Mouse (Mus musculus) hindbrain, embryonic 15.5 days (tissue): ENCODE measurements around the gene Olfr891. TPM values are rescaled to one million over a fixed set of nuclear protein-coding genes. Genes with fewer than 3 reads are reported as not detected.
"Not testable (repeated sequence)": the region's sequence is repeated elsewhere in the genome, so short reads cannot be mapped to it uniquely, and the experiment has no call there.

Source experiments
- ATAC-seq: fragments of 200-750 bp; cut with Nextera tagmentation; 2 replicates; pipeline ENCODE4 v1.8.0; 2017; ENCODE audit warnings: low read depth, moderate number of reproducible peaks, moderate TSS enrichment; ENCODE audit not compliant: low FRiP score
- H3K27ac ChIP-seq: fragments of 300-500 bp; sonication (generic); replicated peaks from 2 replicates; pipeline ENCODE4 v1.5.1; 2015; ENCODE audit warnings: mild to moderate bottlenecking, inconsistent platforms
- H3K27me3 ChIP-seq: fragments of 300-500 bp; sonication (generic); 2 replicates; pipeline ENCODE4 v1.6.1; 2015; ENCODE audit warnings: control low read depth, inconsistent platforms
- H3K36me3 ChIP-seq: fragments of 300-500 bp; sonication (generic); 2 replicates; pipeline ENCODE4 v1.6.1; 2015; ENCODE audit warnings: control low read depth, inconsistent platforms
- H3K4me1 ChIP-seq: fragments of 300-500 bp; sonication (generic); replicated peaks from 2 replicates; pipeline ENCODE4 v1.6.1; 2015; ENCODE audit warnings: control low read depth, inconsistent platforms
- H3K4me2 ChIP-seq: fragments of 300-500 bp; sonication (generic); 2 replicates; pipeline ENCODE4 v1.6.1; 2015; ENCODE audit warnings: moderate library complexity, mild to moderate bottlenecking, inconsistent platforms
- H3K4me3 ChIP-seq: fragments of 300-500 bp; sonication (generic); 2 replicates; pipeline ENCODE4 v1.5.1; 2015; ENCODE audit warnings: mild to moderate bottlenecking, inconsistent platforms
- H3K9ac ChIP-seq: fragments of 300-500 bp; sonication (generic); 2 replicates; pipeline ENCODE4 v1.6.1; 2015; ENCODE audit warnings: inconsistent platforms
- H3K9me3 ChIP-seq: fragments of 300-500 bp; sonication (generic); 2 replicates; pipeline ENCODE4 v1.6.1; 2016; ENCODE audit warnings: control low read depth, inconsistent platforms
- WGBS: fragments of 180-500 bp; shearing (Covaris S2); methylation state at CpG from one replicate; pipeline ENCODE4 v1.1.7; 2015; 5-methylcytosine and 5-hydroxymethylcytosine counted together
- polyA plus RNA-seq: library from polyadenylated mRNA; unstranded; fragments of >200 nt; fragmentation: Nextera tagmentation; extraction: Ambion mirVana; gene quantifications from 2 replicates; pipeline ENCODE4 v1.2.1, GENCODE M21; 2015

The Olfr891 gene
- polyA plus RNA-seq = not detected in 2 replicates

GRCm38 (mm10) chr9:38180721-38181120, at the start of gene Olfr891:
TSS of gene Olfr891 (minus strand) at chr9:38180821.
- no peak within 1 kb of the TSS for H3K4me3 ChIP-seq
- whole genome bisulfite sequencing = 90% methylated on average over 1 of the region's 1 CpGs
- H3K9ac ChIP-seq = no peak within 1 kb of the TSS
- H3K27ac ChIP-seq = no peak within 1 kb of the TSS
- H3K27me3 ChIP-seq = no peaks in the 10 kb centered on the region
- no peaks in the 10 kb centered on the region for H3K36me3 ChIP-seq
- no peak for ATAC-seq
- no peaks in the 10 kb centered on the region for H3K4me1 ChIP-seq
- H3K9me3 ChIP-seq = peaks cover 4% of the 10 kb centered on the region; the same call in 1 of the 2 replicates
- H3K4me2 ChIP-seq = no peak within 1 kb of the TSS

DNA sequence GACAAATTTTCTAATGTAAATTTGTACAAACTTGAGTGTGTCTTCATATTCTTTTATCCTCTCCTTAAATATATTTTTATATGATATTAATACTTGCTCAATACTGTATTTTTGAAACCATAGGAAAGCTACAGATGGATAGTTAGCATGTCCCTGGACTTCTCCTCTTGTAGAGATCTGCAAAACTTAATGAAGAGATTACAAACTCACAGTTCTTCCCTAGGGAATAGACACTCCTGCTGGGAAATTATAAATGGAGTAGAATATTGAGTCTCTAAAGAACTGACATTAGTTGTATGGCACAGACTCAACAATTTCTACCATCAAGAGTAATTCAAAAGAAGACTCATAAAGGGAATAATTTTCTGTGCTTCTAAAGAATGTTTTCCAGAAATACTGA, 37.1 kb upstream of the Olfr891 start, which contains the start of gene Olfr894:
Olfr894 (plus strand) TSS at position 301 of the 400 bp plus-strand sequence.
- H3K9ac ChIP-seq = no peak within 1 kb of the TSS
- H3K36me3 ChIP-seq = no peaks in the 10 kb centered on the region
- no peak within 1 kb of the TSS for H3K4me3 ChIP-seq
- H3K9me3 ChIP-seq = no peaks in the 10 kb centered on the region
- no peaks in the 10 kb centered on the region for H3K4me1 ChIP-seq
- no peak within 1 kb of the TSS for H3K4me2 ChIP-seq
- H3K27ac ChIP-seq = no peak within 1 kb of the TSS
- no peak for ATAC-seq
- no peaks in the 10 kb centered on the region for H3K27me3 ChIP-seq

DNA sequence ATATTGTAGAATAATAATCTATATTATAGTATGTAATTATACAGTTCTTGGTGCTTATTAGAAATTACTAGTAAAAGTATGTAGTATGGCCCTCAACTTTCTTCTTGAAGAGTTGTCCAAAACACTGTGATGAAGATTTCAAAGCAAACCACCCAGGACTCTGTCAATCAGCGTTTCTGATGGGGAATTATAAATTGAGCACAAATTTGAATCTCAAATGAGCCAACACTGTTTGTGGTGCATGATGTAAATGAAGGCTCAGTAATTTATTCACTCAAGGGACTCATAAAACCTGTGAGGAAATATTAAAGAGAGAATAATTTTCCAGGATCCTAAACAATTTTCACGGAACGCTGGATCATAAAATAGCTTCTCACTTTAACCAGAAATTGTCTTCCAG, 27.4 kb upstream of the Olfr891 start, which contains the start of gene Olfr893:
Olfr893 (plus strand) TSS at position 301 of the 400 bp plus-strand sequence.
- no peak within 1 kb of the TSS for H3K9ac ChIP-seq
- WGBS = 64% methylated on average over 3 of the region's 3 CpGs
- no peak for ATAC-seq

DNA sequence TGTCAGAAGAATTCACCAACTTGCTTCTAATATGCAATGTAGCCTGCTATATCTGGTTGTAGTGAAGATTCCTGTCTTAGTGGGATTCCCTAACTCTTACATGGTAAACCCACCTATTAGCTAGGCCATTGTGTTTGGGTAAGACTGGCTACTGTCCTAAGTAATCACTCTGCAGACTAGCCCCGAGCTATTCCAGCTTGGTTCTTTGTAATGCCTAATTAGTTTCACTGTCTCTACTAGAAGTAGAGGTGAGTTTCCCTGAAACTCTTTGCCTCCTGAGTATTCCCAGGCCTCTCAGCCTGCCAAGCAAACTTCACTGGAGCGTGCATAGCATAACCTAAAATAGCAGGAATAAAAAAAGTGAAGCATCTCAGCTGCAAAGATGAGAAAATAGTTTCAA, 12.3 kb downstream of the Olfr891 start:
- H3K36me3 ChIP-seq, H3K4me3 ChIP-seq, H3K9me3 ChIP-seq, H3K4me1 ChIP-seq, ATAC-seq, H3K9ac ChIP-seq, H3K4me2 ChIP-seq, H3K27me3 ChIP-seq, H3K27ac ChIP-seq: not testable (repeated sequence)
- WGBS = 49% methylated on average over 2 of the region's 2 CpGs

More for the DNA sequence above, 27.4 kb upstream of the Olfr891 start, which contains the start of gene Olfr893:
- Histone ChIP-seq H3K27ac (no peak within 1 kb of the TSS), H3K27me3 (no peaks in the 10 kb centered on the region), H3K4me1 (no peaks in the 10 kb centered on the region), H3K9me3 (no peaks in the 10 kb centered on the region), H3K36me3 (no peaks in the 10 kb centered on the region), H3K4me3 (no peak within 1 kb of the TSS), H3K4me2 (no peak within 1 kb of the TSS)

DNA sequence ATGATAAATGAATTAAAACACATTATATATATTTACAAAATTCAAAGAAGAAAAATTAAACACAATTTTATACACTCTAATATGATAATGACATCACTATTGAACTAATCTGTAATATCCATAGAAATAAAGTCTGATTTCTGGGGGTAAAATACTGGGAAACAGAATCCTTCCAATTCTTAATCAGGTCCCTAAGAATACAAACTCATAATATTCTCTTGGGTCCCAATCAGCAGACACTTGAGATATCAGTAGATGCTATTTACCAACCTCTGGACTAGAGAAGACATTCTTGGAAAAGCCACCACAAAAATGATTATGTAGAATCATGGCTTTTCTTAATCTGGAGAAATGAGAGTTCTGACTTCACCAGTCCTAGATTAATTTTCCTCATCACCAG, 38.4 kb downstream of the Olfr891 start, which contains the start of gene Olfr890:
Olfr890 (plus strand) TSS at position 301 of the 400 bp plus-strand sequence.
- H3K9me3 ChIP-seq = no peaks in the 10 kb centered on the region
- H3K36me3 ChIP-seq = no peaks in the 10 kb centered on the region
- H3K27me3 ChIP-seq = no peaks in the 10 kb centered on the region
- H3K4me3 ChIP-seq = no peak within 1 kb of the TSS
- H3K4me1 ChIP-seq = no peaks in the 10 kb centered on the region
- H3K9ac ChIP-seq = no peak within 1 kb of the TSS
- no peak within 1 kb of the TSS for H3K27ac ChIP-seq
- no peak within 1 kb of the TSS for H3K4me2 ChIP-seq
- ATAC-seq = no peak

Other genes with a start within 250 kb of the Olfr891 start
- gene Olfr881, start 189.0 kb downstream of the Olfr891 start, polyA plus RNA-seq = not detected in 2 replicates
- not detected in 2 replicates for gene Olfr883, start 155.0 kb downstream of the Olfr891 start, polyA plus RNA-seq
- not detected in 2 replicates for gene Olfr884, start 134.3 kb downstream of the Olfr891 start, polyA plus RNA-seq
- not detected in 2 replicates for gene Olfr885, start 119.5 kb downstream of the Olfr891 start, polyA plus RNA-seq
- gene Olfr887, start 96.7 kb downstream of the Olfr891 start, polyA plus RNA-seq = not detected in 2 replicates
- gene Olfr888, start 72.7 kb downstream of the Olfr891 start, polyA plus RNA-seq = not detected in 2 replicates
- 0.10 TPM in 2 replicates for gene Olfr889, start 65.6 kb downstream of the Olfr891 start, polyA plus RNA-seq
- not detected in 2 replicates for gene Olfr890, start 38.3 kb downstream of the Olfr891 start, polyA plus RNA-seq
- not detected in 2 replicates for gene Olfr893, start 27.5 kb upstream of the Olfr891 start, polyA plus RNA-seq
- not detected in 2 replicates for gene Olfr894, start 37.2 kb upstream of the Olfr891 start, polyA plus RNA-seq
- gene Olfr143, start 72.0 kb upstream of the Olfr891 start, polyA plus RNA-seq = not detected in 2 replicates
- not detected in 2 replicates for gene Olfr895, start 87.0 kb upstream of the Olfr891 start, polyA plus RNA-seq
- gene Olfr896-ps1, start 110.3 kb upstream of the Olfr891 start, polyA plus RNA-seq = not detected in 2 replicates
- gene Olfr25, start 148.2 kb upstream of the Olfr891 start, polyA plus RNA-seq = not detected in 2 replicates
- not detected in 2 replicates for gene Olfr898, start 167.6 kb upstream of the Olfr891 start, polyA plus RNA-seq
- gene Olfr250, start 186.1 kb upstream of the Olfr891 start, polyA plus RNA-seq = not detected in 2 replicates
- not detected in 2 replicates for gene Olfr251, start 196.3 kb upstream of the Olfr891 start, polyA plus RNA-seq
- not detected in 2 replicates for gene Olfr147, start 220.9 kb upstream of the Olfr891 start, polyA plus RNA-seq
- not detected in 2 replicates for gene Olfr901, start 248.6 kb upstream of the Olfr891 start, polyA plus RNA-seq